Mouse (Mus musculus) testis, adult 2 months (tissue): ENCODE results near the gene Zbtb34. TPM values are rescaled to one million over a fixed set of nuclear protein-coding genes. Genes with fewer than 3 reads are reported as not detected.

ENCODE experiments used
- H3K27ac ChIP-seq: fragments of 200-500 bp; 2 replicates; pipeline ENCODE4 v1.5.1; 2012; ENCODE audit warnings: low read depth, low read length; ENCODE audit not compliant: control insufficient read depth, insufficient read depth
- H3K27me3 ChIP-seq: fragments of 200-500 bp; 2 replicates; pipeline ENCODE4 v1.6.1; 2012; ENCODE audit warnings: mild to moderate bottlenecking, low read length, moderate library complexity; ENCODE audit not compliant: control insufficient read depth, insufficient read depth
- H3K36me3 ChIP-seq: fragments of 200-500 bp; 2 replicates; pipeline ENCODE4 v1.6.1; 2012; ENCODE audit warnings: mild to moderate bottlenecking, low read length; ENCODE audit not compliant: control insufficient read depth, insufficient read depth
- H3K4me1 ChIP-seq: fragments of 200-500 bp; 2 replicates; pipeline ENCODE4 v1.6.1; 2012; ENCODE audit warnings: low read length; ENCODE audit not compliant: control insufficient read depth, insufficient read depth
- H3K4me3 ChIP-seq: fragments of 200-500 bp; 2 replicates; pipeline ENCODE4 v1.5.1; 2012; ENCODE audit warnings: low read depth, mild to moderate bottlenecking, low read length, moderate library complexity, mixed read lengths; ENCODE audit not compliant: control insufficient read depth
- CTCF ChIP-seq: fragments of 200-500 bp; IDR thresholded peaks from 2 replicates; pipeline ENCODE4 v1.5.1; 2012; ENCODE audit warnings: low read depth, mild to moderate bottlenecking, inconsistent platforms, low read length, moderate library complexity; ENCODE audit not compliant: control insufficient read depth, insufficient read depth, insufficient replicate concordance
- POLR2A ChIP-seq: fragments of 200-500 bp; IDR thresholded peaks from 2 replicates; pipeline ENCODE4 v1.6.1; 2012; ENCODE audit warnings: low read depth, mild to moderate bottlenecking, inconsistent platforms, low read length, moderate library complexity; ENCODE audit not compliant: control insufficient read depth
- polyA plus RNA-seq: library from polyadenylated mRNA; depleted of rRNA; stranded (reverse); fragments of >200 nt; gene quantifications from 2 replicates; pipeline ENCODE4 v1.2.3, GENCODE M21; 2012

Gene Zbtb34
- polyA plus RNA-seq, 1 experiment: 10.5 TPM

DNA sequence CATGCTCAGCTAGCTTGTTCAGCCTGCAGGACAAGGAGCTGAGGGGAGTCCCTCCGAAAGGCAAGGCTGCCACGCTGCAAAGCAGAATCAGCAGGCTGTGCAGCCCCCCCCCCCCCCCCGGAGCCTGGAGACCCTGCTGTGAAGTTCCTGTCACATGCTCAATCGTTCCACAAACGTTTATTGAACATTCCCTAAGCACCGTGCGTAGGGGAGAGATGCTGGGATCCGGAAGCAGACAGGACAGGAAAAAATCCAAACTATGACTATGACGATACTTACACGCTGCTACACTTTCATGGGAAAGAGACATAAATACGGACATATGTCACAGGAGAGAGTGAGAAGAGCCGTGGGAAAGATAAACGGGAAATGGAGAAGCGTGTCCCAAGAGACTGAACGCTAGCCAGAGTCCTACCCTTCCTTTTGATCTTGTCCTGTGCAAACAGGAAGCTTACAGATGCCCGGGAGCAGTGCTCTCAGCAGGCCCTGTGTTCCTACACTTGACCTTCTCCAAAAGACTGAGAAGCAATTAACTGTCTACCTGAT, 5.0 kb upstream of the Zbtb34 start:
- Histone ChIP-seq H3K27me3 (no peaks in the 10 kb centered on the region), H3K4me3 (no peak overlapping the region), H3K27ac (no peak overlapping the region), H3K4me1 (no peaks in the 10 kb centered on the region; the same call in none of the 2 replicates), H3K36me3 (no peaks in the 10 kb centered on the region)
- TF ChIP-seq CTCF (no peak), POLR2A (no peak)

GRCm38 (mm10) chr2:33435036-33435650, 4.0 kb upstream of the Zbtb34 start:
- Histone ChIP-seq H3K36me3 (no peaks in the 10 kb centered on the region), H3K27ac (no peak overlapping the region), H3K4me1 (peaks cover under 1% of the 10 kb centered on the region), H3K4me3 (no peak overlapping the region), H3K27me3 (no peaks in the 10 kb centered on the region)
- TF ChIP-seq CTCF: no peak
- no peak for TF ChIP-seq POLR2A

DNA sequence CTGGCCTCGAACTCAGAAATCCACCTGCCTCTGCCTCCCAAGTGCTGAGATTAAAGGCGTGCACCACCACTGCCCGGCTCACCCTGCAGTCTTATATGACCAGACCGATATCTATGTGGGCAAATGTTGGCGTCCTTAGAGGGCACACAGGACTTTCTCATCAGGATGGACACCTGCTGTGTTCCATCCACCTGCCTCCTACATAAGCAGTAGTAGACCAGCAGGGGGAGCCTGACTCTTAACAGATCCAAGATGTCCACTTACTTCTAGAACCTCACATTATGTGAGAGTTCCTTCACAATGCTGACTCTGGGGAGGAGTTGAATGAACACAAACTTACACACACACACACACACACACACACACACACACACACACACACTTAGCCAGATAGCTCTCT, 1.8 kb upstream of the Zbtb34 start:
- Histone ChIP-seq H3K36me3 (no peaks in the 10 kb centered on the region), H3K4me1 (peaks cover 6% of the 10 kb centered on the region), H3K4me3 (no peak overlapping the region), H3K27me3 (no peaks in the 10 kb centered on the region), H3K27ac (no peak overlapping the region)
- no peak for TF ChIP-seq CTCF
- TF ChIP-seq POLR2A: no peak

DNA sequence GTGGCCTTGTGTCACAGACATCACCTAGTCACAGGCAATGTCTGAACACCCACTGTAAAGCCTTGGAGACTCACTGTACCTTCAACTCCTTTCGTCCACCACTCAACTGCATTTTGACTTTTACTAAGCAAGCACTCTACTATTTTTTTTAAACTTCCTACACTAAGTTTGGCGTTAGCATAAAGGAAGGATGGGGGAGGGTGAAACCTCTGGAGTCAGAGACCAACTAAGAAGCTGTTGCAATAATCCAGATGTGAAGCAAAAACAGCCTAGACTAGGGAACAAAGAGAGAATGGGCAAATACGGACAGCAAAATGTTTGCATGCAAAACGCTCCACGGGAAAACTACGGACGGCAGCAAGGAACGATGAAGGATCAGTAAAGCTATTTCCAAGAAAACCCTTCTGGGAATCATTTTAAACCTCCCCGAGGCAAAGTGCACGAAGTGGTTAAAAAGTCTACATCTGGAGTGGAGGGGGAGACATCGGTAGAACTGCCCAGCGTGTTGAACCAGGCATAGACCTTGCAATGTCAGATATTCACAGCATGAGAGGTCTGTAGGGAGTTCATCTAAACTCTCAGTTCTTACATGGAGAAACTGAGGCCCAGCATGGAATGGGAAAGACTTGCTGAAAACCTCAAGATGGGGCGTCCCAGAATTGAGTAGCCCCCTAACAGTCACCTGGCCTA, 898 bp downstream of the Zbtb34 start:
- peak overlapping the region; percentile 74 for H3K27ac ChIP-seq
- no peaks in the 10 kb centered on the region for H3K27me3 ChIP-seq
- peak overlapping the region; percentile 100 for H3K4me3 ChIP-seq
- TF ChIP-seq CTCF: no peak
- no peak for TF ChIP-seq POLR2A
- no peaks in the 10 kb centered on the region for H3K36me3 ChIP-seq
- peaks cover 6% of the 10 kb centered on the region for H3K4me1 ChIP-seq

DNA sequence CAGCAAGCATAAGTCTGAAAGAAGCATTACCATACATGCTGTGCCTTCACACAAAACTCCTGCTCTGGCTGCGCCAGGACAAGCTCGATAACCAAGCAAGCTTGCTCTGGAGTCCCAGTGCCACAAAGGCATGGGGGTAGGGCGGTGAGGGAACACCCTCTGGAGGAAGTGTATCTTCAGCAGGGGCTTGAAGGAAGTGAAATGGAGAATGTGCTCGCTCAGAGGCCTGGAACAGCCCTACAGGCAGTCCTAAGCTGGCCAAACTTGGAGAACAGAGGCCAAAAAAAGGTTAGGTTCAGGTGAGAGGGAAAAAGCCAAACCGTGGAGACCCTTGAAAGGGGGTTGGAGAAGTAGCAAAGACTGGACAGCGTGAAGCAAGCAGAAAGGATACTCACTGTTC, 1.8 kb downstream of the Zbtb34 start:
- no peaks in the 10 kb centered on the region for H3K27me3 ChIP-seq
- no peak for TF ChIP-seq CTCF
- TF ChIP-seq POLR2A: no peak
- H3K4me1 ChIP-seq: peaks cover 6% of the 10 kb centered on the region
- H3K36me3 ChIP-seq: no peaks in the 10 kb centered on the region
- no peak overlapping the region for H3K27ac ChIP-seq
- no peak overlapping the region for H3K4me3 ChIP-seq

DNA sequence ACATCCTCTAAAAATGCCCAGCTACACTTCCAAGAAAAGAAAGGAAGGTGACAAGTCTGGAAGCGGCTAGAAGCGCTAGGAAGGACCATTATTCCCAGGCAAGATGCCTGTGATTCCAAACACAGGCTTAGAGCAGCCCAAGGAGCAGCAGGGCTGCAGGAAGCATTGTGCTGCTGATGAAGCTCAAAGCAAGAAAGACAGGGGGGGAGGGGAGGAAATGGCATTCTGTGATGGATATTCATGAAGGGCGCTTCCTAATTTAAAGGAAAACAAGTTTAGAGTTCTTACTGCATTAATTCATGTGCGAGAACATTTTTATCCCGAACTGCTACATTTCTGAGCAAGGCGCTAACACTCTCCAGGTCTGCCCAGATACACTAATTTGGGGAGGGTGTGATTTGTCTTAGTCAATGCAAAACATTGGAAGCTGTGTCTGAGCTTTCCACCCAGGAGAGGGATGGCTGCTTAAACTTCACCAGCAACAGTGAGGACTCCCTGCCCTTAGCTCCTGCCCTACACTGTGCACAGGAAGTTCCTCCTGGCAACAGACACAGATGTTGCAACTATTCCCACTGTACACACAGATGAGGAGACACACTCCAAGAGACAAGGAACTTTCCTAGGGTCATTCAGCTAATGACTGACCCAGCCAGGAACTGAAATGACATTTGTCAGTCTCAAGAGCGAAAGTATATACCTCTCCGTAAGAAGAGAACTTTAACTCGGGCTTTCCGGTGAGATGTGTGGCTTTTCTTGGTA, 4.3 kb downstream of the Zbtb34 start:
- no peaks in the 10 kb centered on the region for H3K27me3 ChIP-seq
- H3K27ac ChIP-seq: no peak overlapping the region
- TF ChIP-seq CTCF (no peak), POLR2A (no peak)
- H3K4me3 ChIP-seq: no peak overlapping the region
- 0 out of 2 replicates have a peak, but pooled peaks cover 1% of the 10 kb centered on the region for H3K36me3 ChIP-seq
- H3K4me1 ChIP-seq: peaks cover 6% of the 10 kb centered on the region

- TF ChIP-seq POLR2A: no peak
- no peak for TF ChIP-seq CTCF
- Histone ChIP-seq H3K4me1 (no peaks in the 10 kb centered on the region), H3K36me3 (no peaks in the 10 kb centered on the region; the same call in 1 of the 2 replicates), H3K27me3 (no peaks in the 10 kb centered on the region), H3K27ac (no peak overlapping the region), H3K4me3 (no peak overlapping the region)
Measured at GRCm38 (mm10) chr2:33417454-33417853, 13.7 kb downstream of the Zbtb34 start.
